Mouse (Mus musculus) granulocyte monocyte progenitor cell, adult 5-6 weeks (primary cell): ENCODE measurements at regions not wholly inside any gene's neighbourhood (a gene's known extent, or its start where the extent isn't known, plus 50 kb on each side); places are given as distances from the start of the nearest gene placed in this dataset.
A peak's percentile ranks its signal among the peaks of the same experiment; 100 is the strongest.

Experiments used
- ATAC-seq: replicated peaks from 2 replicates; pipeline ENCODE4 v1.8.0; 2016; ENCODE audit warnings: mild to moderate bottlenecking, moderate TSS enrichment, inconsistent platforms; ENCODE audit not compliant: poor library complexity, severe bottlenecking

- no peak for ATAC-seq
Measured at GRCm38 (mm10) chr12:9919433-9919832, 349.5 kb downstream of the Osr1 start.

DNA sequence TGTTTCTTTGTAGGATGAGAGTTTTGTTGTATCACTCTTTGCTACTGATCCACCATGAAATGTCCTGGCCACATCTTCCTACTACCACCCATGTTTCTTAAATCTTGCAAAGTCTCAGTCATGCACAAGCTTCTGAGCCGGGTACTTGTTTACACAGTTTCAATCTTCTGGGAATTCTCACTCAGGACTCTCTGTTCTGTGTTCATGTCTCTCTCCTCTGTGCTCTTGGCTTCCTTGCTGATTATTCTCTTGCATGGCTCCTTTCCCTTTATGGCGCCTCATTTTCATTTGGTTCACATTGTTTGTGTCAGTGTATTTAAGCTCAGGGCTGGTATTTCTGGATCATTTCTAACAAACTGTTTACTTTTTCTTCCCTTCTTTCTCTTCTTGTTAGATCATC, 350.5 kb downstream of the Osr1 start:
- ATAC-seq, result no peak

DNA sequence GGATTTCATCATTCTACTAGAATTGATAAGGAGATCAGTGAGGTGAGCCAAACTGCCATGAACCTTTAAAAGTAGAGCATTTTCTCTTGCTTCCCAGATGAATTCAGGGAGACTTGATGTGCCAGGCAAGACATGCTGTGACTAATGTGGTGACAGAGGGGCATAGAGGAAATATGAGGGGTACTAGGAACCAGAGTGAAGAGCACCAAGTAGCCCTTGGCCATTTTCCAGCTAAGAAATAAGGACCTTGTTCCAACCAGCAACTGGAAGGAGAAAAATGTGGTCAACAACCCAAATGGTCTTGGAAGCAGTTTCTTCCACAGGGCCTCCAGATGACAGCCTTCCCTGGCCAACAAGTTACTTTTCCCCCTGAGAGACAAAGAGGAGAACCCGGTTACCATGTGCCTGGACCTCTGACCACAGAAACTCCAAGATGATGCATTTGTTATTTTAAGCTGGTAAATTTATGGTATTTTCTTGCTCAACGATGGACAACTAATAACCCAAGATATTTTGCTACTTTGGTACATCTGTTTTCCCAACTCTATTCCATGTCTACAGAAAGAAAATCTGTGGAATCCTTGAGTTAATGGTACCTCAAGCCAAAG, 351.8 kb downstream of the Osr1 start:
- ATAC-seq, result no peak

- ATAC-seq, result no peak
Measured at GRCm38 (mm10) chr12:9924561-9924960, 354.6 kb downstream of the Osr1 start.

GRCm38 (mm10) chr12:9934158-9934557, 364.2 kb downstream of the Osr1 start:
- no peak for ATAC-seq

- ATAC-seq, result no peak
Measured at GRCm38 (mm10) chr12:9941357-9941756, 371.4 kb downstream of the Osr1 start.

DNA sequence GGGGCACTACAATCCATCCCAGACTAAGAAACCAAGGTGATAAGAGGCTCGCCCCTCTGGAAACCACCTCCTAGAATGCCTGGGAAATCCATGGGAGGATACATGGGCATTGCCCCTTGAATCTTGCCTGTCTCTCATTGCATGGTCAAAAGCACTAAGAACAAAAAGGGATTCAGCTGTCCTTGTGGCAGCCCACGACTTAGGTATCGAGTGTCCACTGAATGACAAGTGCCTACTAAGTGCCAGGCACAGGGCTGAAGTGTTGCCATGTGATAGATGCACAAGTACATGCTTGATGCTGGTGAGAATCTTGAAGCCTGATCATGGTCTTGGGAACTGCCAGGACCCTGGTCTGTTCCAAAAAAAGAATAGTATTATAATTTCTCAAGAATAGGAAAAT, 371.9 kb downstream of the Osr1 start:
- no peak for ATAC-seq

DNA sequence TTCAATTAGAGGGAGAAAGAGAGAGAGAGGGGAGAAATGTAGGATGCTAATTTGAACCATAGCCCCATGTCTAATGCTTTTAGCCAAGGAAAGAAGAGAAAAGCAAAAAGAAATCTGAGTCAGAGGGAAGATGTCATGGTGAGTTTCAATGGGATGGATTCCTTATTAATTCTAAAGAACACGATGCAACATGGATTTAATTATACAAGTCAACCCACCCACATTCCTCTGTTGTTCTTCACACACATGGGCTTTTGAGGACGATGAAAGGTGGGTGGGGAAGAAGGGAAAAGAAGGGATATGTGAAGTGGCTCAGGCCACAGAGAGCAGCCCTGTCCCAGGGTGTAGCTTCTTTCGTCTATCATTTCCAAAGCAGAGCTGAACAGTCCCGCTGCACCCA, 378.9 kb downstream of the Osr1 start:
- ATAC-seq, result no peak

DNA sequence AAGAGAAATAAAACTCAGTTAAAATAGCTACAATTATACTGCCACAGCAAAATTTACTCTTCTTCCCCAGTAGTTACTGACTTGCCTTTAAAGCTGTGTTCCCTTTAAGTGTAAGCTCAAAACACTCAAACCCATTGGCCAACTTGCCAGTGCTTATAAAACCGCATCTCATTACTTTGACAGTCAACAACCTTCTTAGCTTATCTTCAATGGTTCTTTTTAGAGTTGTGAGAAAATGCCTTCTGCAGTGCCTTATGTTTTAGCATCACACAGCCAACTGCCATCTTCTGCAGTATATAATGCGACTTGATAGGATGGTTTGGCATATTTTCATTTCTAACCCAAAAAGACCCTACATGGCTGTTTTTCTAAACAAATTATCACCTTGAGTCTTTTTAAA, 382.5 kb downstream of the Osr1 start:
- no peak for ATAC-seq

GRCm38 (mm10) chr12:9954178-9954888, 384.4 kb downstream of the Osr1 start:
- ATAC-seq, result no peak

- ATAC-seq, result no peak
Measured at GRCm38 (mm10) chr12:9969390-9969789, 399.5 kb downstream of the Osr1 start.

GRCm38 (mm10) chr12:9970771-9971170, 399.0 kb upstream of the Nt5c1b start:
- no peak for ATAC-seq

GRCm38 (mm10) chr12:9978494-9979112, 391.2 kb upstream of the Nt5c1b start:
- no peak for ATAC-seq

DNA sequence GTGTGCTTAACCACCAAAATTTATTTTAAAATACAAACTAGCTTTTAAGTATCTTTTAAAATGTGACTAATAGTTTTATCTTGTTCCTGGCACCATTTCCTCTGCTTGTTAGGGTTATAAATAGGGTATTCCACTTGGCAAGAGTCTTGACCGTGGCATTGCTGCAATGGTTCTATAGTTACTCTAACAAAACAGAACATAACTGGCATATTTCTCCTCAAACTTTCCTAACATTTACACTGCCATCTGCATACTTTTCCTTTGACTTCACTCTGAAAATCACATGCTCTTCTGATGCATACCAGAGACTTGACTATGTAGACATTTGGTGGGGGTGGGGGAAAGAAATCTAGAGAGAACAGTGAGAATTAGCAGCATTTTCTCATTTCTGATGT, 390.7 kb upstream of the Nt5c1b start:
- ATAC-seq, result no peak

DNA sequence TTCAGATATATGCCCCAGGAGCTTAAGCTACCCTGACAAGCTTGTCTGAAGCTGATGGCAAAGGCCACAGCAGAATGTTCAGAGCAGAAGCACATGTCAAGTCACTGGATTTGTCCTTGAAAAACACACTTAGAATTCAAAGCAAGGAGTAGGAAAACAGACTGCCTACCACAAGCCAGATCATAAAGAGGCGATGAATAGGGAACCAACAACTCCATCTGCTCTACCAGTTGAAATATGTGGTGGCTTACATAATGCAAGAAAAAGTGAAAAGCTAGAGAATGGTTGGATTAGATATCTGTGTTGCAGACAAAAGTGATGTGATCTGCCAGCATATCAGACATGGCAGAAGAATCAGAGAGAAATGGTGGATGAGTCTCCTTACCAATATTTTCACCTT, 378.5 kb upstream of the Nt5c1b start:
- ATAC-seq, result no peak

DNA sequence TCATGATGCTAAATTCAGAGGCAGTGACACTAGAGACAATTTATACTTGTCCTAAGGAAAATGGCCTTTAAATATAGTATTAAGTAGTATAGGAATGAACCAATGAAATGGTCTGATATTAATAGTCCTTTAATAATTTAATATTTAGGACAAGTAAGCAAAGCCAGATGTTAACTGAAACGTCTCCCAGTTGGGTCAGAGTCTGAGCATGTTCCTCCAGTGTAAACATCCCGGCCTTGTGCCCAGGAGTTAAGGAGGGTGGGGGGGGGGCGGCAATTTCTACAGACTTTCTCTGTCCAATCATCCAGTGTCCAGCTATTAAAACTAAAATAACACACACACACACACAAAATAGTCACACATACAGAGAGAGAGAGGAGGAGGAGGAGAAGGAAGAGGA, 374.1 kb upstream of the Nt5c1b start:
- ATAC-seq, result no peak

DNA sequence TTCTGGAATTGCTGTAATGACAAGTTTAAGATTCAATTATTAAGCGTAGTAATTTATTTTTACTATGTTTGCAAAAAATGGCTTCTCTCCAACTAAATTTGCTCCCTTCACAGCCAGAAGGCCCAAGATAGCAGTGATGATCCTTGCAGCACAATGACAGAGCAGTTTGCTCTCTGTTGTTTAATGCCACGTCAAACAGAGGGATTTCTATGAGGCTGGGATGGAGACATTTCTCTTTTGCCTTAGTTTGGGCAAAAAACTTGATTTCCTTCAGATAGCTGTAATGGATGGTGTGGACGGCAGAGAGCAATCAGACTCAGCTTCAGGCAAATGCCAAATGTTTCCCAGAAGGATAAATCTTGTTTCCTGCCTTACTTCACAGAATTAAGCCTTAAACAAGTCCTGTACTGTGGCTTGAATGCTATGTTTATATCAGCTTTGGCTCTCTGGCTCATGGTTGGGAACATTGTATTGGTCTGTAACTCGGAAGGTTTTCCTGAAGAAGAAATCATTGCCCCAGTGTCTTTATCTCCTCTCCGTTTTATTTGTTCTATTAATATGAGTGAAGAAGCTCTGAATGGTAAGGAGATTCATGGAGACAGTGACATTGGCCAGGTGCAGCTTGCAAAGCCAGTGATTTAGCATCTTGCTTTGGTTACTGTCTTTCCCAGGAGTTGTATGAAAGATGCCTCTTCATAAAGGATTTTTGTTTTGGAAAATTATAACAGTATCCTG, 373.2 kb upstream of the Nt5c1b start:
- ATAC-seq, result no peak

GRCm38 (mm10) chr12:9997190-9997561, 372.6 kb upstream of the Nt5c1b start:
- peak; percentile 91 for ATAC-seq

DNA sequence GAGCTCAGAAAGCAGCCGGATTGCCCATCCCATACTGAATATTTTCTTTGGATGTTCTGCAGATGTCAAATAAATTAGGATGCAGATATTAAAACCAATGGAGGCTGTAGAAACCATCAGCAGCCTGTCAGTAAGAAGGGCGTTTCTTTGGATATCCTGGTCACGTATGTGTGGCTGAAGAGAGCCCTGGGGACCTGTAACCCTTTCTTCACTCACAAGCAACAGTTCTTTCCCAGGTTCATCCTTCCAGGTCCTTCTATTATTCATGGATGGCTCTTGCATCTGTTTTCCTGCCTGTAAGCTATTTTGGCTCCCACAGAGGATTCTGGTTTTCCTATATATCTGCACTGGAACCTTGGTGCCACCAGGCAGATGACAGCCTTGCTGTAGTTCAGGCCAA, 372.2 kb upstream of the Nt5c1b start:
- no peak for ATAC-seq

- ATAC-seq, result no peak
Measured at GRCm38 (mm10) chr12:9999933-10000332, 369.8 kb upstream of the Nt5c1b start.

DNA sequence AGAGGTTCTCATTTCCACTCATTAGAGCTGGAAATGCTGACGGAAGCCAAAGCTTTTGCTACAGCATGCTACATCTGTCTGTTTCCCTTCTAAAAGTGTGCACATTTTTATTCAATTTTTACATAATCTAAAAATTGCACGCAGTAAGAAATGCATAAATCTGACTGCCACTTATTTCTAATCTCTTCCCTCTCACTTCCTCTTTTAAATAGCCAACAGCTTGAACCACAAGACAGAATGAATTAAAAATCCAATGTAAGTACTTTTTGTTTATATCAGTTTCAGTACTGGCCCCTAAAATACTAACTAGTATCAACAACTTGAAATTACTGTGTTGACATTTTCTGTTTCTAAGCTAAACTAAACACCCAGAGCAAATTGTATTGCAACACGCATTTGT, 361.3 kb upstream of the Nt5c1b start:
- peak; percentile 62 for ATAC-seq
